Mouse (Mus musculus) small intestine, adult 2 months (tissue): Measurements from ENCODE around the gene Gtf2a1l. TPM values are rescaled to one million over a fixed set of nuclear protein-coding genes. Genes with fewer than 3 reads are reported as not detected.

ENCODE experiments used
- H3K27ac ChIP-seq: fragments of 200-500 bp; 2 replicates; pipeline ENCODE4 v1.5.1; 2012; ENCODE audit warnings: low read depth, low read length, control low read depth, inconsistent platforms; ENCODE audit not compliant: insufficient read depth
- H3K27me3 ChIP-seq: fragments of 200-500 bp; 2 replicates; pipeline ENCODE4 v1.6.1; 2012; ENCODE audit warnings: mild to moderate bottlenecking, moderate library complexity, low read length, inconsistent platforms; ENCODE audit not compliant: control insufficient read depth, insufficient read depth
- H3K36me3 ChIP-seq: fragments of 200-500 bp; 2 replicates; pipeline ENCODE4 v1.6.1; 2012; ENCODE audit warnings: mild to moderate bottlenecking, low read length, control low read depth, inconsistent platforms; ENCODE audit not compliant: control insufficient read depth, insufficient read depth
- H3K4me1 ChIP-seq: fragments of 200-500 bp; 2 replicates; pipeline ENCODE4 v1.6.1; 2012; ENCODE audit warnings: low read length, inconsistent platforms, mixed read lengths; ENCODE audit not compliant: control insufficient read depth, insufficient read depth, insufficient read length
- H3K4me3 ChIP-seq: fragments of 200-500 bp; 2 replicates; pipeline ENCODE4 v1.5.1; 2012; ENCODE audit warnings: low read depth, mild to moderate bottlenecking, control low read depth, inconsistent platforms, low read length, moderate library complexity
- CTCF ChIP-seq: fragments of 200-500 bp; IDR thresholded peaks from 2 replicates; pipeline ENCODE4 v1.5.1; 2012; ENCODE audit warnings: low read depth, mild to moderate bottlenecking, control low read depth, inconsistent platforms, low read length, moderate library complexity, mixed read lengths; ENCODE audit not compliant: insufficient replicate concordance, insufficient read length; ENCODE audit errors: extremely low read depth
- POLR2A ChIP-seq: fragments of 200-500 bp; IDR thresholded peaks from 2 replicates; pipeline ENCODE4 v1.6.1; 2012; ENCODE audit warnings: low read depth, mild to moderate bottlenecking, control low read depth, inconsistent platforms, low read length, moderate library complexity
- WGBS: fragments of 180-500 bp; shearing (Covaris S2); methylation state at CpG from one replicate; pipeline ENCODE4 v1.1.7; 2018; 5-methylcytosine and 5-hydroxymethylcytosine counted together
- polyA plus RNA-seq: library from polyadenylated mRNA; depleted of rRNA; stranded (reverse); fragments of >200 nt; gene quantifications from 2 replicates; pipeline ENCODE4 v1.2.3, GENCODE M21; 2012; rRNA removed

The Gtf2a1l gene
- polyA plus RNA-seq, 1 experiment: not detected

- Histone ChIP-seq H3K4me3 (no peak overlapping the region), H3K4me1 (no peaks in the 10 kb centered on the region; the same call in 1 of the 2 replicates), H3K27me3 (no peaks in the 10 kb centered on the region), H3K27ac (no peak overlapping the region), H3K36me3 (no peaks in the 10 kb centered on the region)
- TF ChIP-seq POLR2A (no peak), CTCF (no peak)
- 48% methylated on average over 6 of the region's 6 CpGs for WGBS
Measured at GRCm38 (mm10) chr17:88755776-88756175, 87.3 kb downstream of the Gtf2a1l start.

- Histone ChIP-seq H3K27ac (no peak overlapping the region), H3K4me3 (no peak overlapping the region), H3K4me1 (no peaks in the 10 kb centered on the region; the same call in 1 of the 2 replicates), H3K36me3 (no peaks in the 10 kb centered on the region), H3K27me3 (no peaks in the 10 kb centered on the region)
- WGBS: 38% methylated on average over 9 of the region's 9 CpGs
- TF ChIP-seq POLR2A (no peak), CTCF (no peak)
Measured at GRCm38 (mm10) chr17:88758003-88758437, 89.6 kb downstream of the Gtf2a1l start.

GRCm38 (mm10) chr17:88763396-88764135 is 95.1 kb downstream of the Gtf2a1l start:
- no peaks in the 10 kb centered on the region for H3K27me3 ChIP-seq
- H3K36me3 ChIP-seq: no peaks in the 10 kb centered on the region
- no peak overlapping the region for H3K27ac ChIP-seq
- H3K4me1 ChIP-seq: no peaks in the 10 kb centered on the region
- no peak overlapping the region for H3K4me3 ChIP-seq
- TF ChIP-seq CTCF (no peak), POLR2A (no peak)
- 68% methylated on average over 5 of the region's 5 CpGs for WGBS

GRCm38 (mm10) chr17:88764136-88764485 is 95.7 kb downstream of the Gtf2a1l start:
- WGBS: 67% methylated on average over 3 of the region's 3 CpGs
- Histone ChIP-seq H3K4me1 (no peaks in the 10 kb centered on the region), H3K4me3 (no peak overlapping the region), H3K36me3 (no peaks in the 10 kb centered on the region), H3K27ac (no peak overlapping the region), H3K27me3 (no peaks in the 10 kb centered on the region)
- TF ChIP-seq POLR2A (no peak), CTCF (no peak)

Other genes starting within 250 kb of the Gtf2a1l start
- gene Foxn2, start 227.9 kb upstream of the Gtf2a1l start, polyA plus RNA-seq: 2.1 and 2.5 TPM in 2 replicates
- 7.7 and 15.7 TPM in 2 replicates for gene Ppp1r21, start 138.5 kb upstream of the Gtf2a1l start, polyA plus RNA-seq
- 2.3 and 5.4 TPM in 2 replicates for gene Ston1, start 71.0 kb upstream of the Gtf2a1l start, polyA plus RNA-seq
- gene Lhcgr, start 123.3 kb downstream of the Gtf2a1l start, polyA plus RNA-seq: not detected in 2 replicates